Mouse (Mus musculus) myocyte (in vitro differentiated cells): ENCODE measurements around the gene Eef2kmt. TPM values are rescaled to one million over a fixed set of nuclear protein-coding genes. Genes with fewer than 3 reads are reported as not detected.

ENCODE experiments used
- H3K27me3 ChIP-seq: one replicate; pipeline ENCODE4 v1.6.1; 2011; ENCODE audit not compliant: control insufficient read depth, insufficient read depth, insufficient read length
- H3K36me3 ChIP-seq: one replicate; pipeline ENCODE4 v1.6.1; 2011; ENCODE audit not compliant: control insufficient read depth, insufficient read depth
- H3K4me2 ChIP-seq: one replicate; pipeline ENCODE4 v1.6.1; 2011; ENCODE audit warnings: low read depth, control low read depth
- H3K4me3 ChIP-seq: one replicate; pipeline ENCODE4 v1.5.1; 2011; ENCODE audit warnings: mild to moderate bottlenecking, control low read depth, moderate library complexity
- H3K79me2 ChIP-seq: one replicate; pipeline ENCODE4 v1.6.1; 2011; ENCODE audit not compliant: control insufficient read depth, insufficient read depth
- H3ac ChIP-seq: one replicate; pipeline ENCODE4 v1.6.1; 2011; ENCODE audit not compliant: control insufficient read depth, insufficient read length
- CEBPB ChIP-seq: IDR thresholded peaks from 2 replicates; pipeline ENCODE4 v1.6.1; 2011; ENCODE audit warnings: mild to moderate bottlenecking, moderate library complexity; ENCODE audit not compliant: poor library complexity, insufficient read depth, severe bottlenecking
- E2F4 ChIP-seq: IDR thresholded peaks from one replicate; pipeline ENCODE4 v1.6.1; 2011; ENCODE audit warnings: mild to moderate bottlenecking, control low read depth, moderate library complexity; ENCODE audit not compliant: insufficient read depth
- MAX ChIP-seq: IDR thresholded peaks from one replicate; pipeline ENCODE4 v1.6.1; 2011; ENCODE audit warnings: low read depth, mild to moderate bottlenecking, control low read depth
- MYOD1 ChIP-seq, 3 experiments: IDR thresholded peaks; one replicate each; pipeline ENCODE4 v1.6.1; 2011; ENCODE audit warnings: control low read depth in 2 of 3, low read depth in 2 of 3, mild to moderate bottlenecking in 2 of 3, moderate library complexity in 1 of 3; ENCODE audit not compliant: insufficient read length in 2 of 3, control insufficient read depth in 1 of 3
- MYOG ChIP-seq, 3 experiments: IDR thresholded peaks; one replicate each; pipeline ENCODE4 v1.6.1; 2011; ENCODE audit warnings: control low read depth in 2 of 3, low read depth in 2 of 3, mild to moderate bottlenecking in 2 of 3; ENCODE audit not compliant: insufficient read length in 2 of 3, control insufficient read depth in 1 of 3, insufficient read depth in 1 of 3
- POLR2A ChIP-seq: IDR thresholded peaks from one replicate; pipeline ENCODE4 v1.6.1; 2011; ENCODE audit warnings: low read depth, mild to moderate bottlenecking, control low read depth, moderate library complexity; ENCODE audit not compliant: insufficient read length
- POLR2AphosphoS2 ChIP-seq: IDR thresholded peaks from one replicate; pipeline ENCODE4 v1.6.1; 2011; ENCODE audit warnings: low read depth, control low read depth; ENCODE audit not compliant: insufficient read length
- REST ChIP-seq: IDR thresholded peaks from one replicate; pipeline ENCODE4 v1.6.1; 2011; ENCODE audit warnings: mild to moderate bottlenecking, control low read depth, moderate library complexity; ENCODE audit not compliant: insufficient read depth, insufficient read length
- SRF ChIP-seq: IDR thresholded peaks from one replicate; pipeline ENCODE4 v1.6.1; 2011; ENCODE audit warnings: low read depth; ENCODE audit not compliant: control insufficient read depth, insufficient read length
- TCF12 ChIP-seq: IDR thresholded peaks from one replicate; pipeline ENCODE4 v1.6.1; 2011; ENCODE audit warnings: mild to moderate bottlenecking, control low read depth; ENCODE audit not compliant: poor library complexity, insufficient read depth, severe bottlenecking
- TCF3 ChIP-seq: IDR thresholded peaks from one replicate; pipeline ENCODE4 v1.6.1; 2011; ENCODE audit warnings: low read depth, control low read depth; ENCODE audit not compliant: insufficient read length
- USF1 ChIP-seq: IDR thresholded peaks from one replicate; pipeline ENCODE4 v1.6.1; 2011; ENCODE audit warnings: low read depth, mild to moderate bottlenecking, control low read depth, moderate library complexity
- polyA plus RNA-seq: library from polyadenylated mRNA; unstranded; fragments of >200 nt; fragmentation: generic; extraction: Trizol; gene quantifications from one replicate; pipeline ENCODE4 v1.2.1, GENCODE M21; 2012; ENCODE audit warnings: missing spikeins

Eef2kmt gene
- polyA plus RNA-seq, 1 experiment = 21.0 TPM

DNA sequence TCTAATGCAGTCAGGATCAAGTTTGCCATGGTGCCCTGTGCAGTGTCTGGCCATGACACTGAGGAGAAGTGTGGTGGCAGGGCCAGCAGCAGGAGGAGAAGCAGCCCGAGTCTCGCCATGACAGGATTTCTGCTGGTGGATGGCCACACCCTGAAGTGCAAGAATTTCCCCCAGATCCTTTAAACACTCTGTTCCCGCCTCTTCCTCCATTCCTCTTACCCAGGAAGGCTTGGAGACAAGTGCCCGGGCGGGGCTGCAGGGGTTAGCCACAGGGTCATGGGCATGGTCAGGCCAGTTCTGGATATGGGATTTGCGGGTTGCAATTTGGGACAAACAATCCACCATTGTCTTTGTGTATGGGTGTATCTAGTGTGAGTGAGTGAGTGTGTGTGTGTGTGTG, 33.6 kb downstream of the Eef2kmt start, which contains the start of gene AU021092:
AU021092 (minus strand) TSS at position 160 of the 400 bp plus-strand sequence.
- Histone ChIP-seq H3K4me3 (no peak within 1 kb of the TSS), H3K4me2 (peak within 1 kb of the TSS; percentile 36), H3K27me3 (peaks cover 5% of the 10 kb centered on the region), H3K79me2 (no peaks in the 10 kb centered on the region), H3ac (no peak within 1 kb of the TSS), H3K36me3 (no peaks in the 10 kb centered on the region)
- TF ChIP-seq MYOD1 (IDR thresholded peaks at IDR 0.05; ENCODE audit: control insufficient read depth in 1 of 3, insufficient read length in 2 of 3, low read depth in 2 of 3) = no peak

DNA sequence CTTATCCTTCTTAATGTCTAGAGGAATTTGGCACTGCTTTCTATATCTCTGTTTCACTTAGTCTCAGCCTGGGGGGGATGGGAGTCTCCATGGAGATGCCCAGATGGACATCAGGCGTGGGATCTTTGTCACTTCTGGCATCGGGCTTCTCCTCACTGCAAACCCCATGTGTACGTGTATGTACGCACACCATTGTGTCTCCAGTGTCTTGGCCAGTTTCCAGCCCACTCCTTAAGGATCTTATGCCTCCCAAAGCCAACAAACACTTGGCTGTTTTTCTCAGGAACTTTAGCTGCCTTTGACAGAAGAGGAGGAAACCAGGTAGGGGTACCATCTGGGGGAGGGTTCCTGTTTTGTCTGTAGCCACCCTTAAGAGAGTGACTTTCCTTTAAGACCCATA, 34.4 kb downstream of the Eef2kmt start:
- H3K27me3 ChIP-seq = peaks cover 5% of the 10 kb centered on the region

DNA sequence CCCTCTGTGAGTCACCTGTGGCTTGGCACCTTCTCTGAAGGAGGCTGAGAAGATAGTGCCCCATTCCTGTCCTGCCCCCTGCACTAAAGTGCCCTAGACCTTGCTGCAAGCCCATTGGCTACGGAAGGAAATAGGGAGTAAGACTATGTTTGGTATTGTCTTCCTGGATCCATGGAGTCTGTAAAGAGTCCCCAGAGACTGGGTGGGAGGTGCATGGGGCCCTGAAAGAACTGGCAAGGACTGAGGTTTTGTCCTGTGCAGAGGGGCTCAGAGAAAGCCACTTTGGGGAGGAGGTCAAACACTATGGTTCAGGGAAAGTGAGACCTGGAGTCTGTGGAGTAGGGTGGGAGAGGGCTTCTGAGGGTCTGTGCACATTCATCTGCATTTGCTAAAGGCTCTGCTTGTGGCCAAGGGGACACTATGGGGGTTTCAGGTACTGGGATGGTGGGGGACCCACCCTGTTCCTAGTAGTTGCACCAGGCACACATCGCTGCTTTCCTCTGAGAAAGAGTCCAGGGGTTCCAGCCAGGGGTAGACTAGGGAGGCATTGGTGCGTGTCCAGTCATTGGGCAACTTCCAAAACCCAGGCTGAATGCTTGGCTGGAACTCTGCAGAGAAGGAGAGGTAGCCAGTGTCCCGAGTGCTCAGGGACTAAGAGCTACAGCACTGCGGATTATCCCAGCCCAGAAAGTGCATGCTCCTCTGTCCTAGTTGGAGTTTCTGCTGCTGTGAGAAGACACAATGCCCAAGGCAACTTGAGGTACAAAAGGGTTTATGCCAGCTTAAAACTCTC, 38.2 kb downstream of the Eef2kmt start:
- no peaks in the 10 kb centered on the region for H3K79me2 ChIP-seq
- H3ac ChIP-seq = no peak overlapping the region
- H3K4me3 ChIP-seq = no peak overlapping the region
- peaks cover 5% of the 10 kb centered on the region for H3K27me3 ChIP-seq
- no peaks in the 10 kb centered on the region for H3K36me3 ChIP-seq
- no peak for TF ChIP-seq POLR2A
- TF ChIP-seq POLR2AphosphoS2 = no peak
- TF ChIP-seq SRF = no peak
- no peak for TF ChIP-seq USF1
- TF ChIP-seq MYOD1 (IDR thresholded peaks at IDR 0.05; ENCODE audit: control insufficient read depth in 1 of 3, insufficient read length in 2 of 3, low read depth in 2 of 3) = no peak
- no peak for TF ChIP-seq E2F4
- no peak for TF ChIP-seq TCF12
- no peak for TF ChIP-seq CEBPB
- TF ChIP-seq REST = no peak
- TF ChIP-seq MYOG (IDR thresholded peaks at IDR 0.05; ENCODE audit: control insufficient read depth in 1 of 3, insufficient read depth in 1 of 3, insufficient read length in 2 of 3, low read depth in 2 of 3) = no peak
- no peak overlapping the region for H3K4me2 ChIP-seq

More for the DNA sequence above, 34.4 kb downstream of the Eef2kmt start:
- H3K36me3 ChIP-seq = no peaks in the 10 kb centered on the region
- no peaks in the 10 kb centered on the region for H3K79me2 ChIP-seq
- no peak overlapping the region for H3K4me2 ChIP-seq
- TF ChIP-seq REST = no peak
- TF ChIP-seq E2F4 = no peak
- TF ChIP-seq MAX = no peak
- TF ChIP-seq CEBPB = no peak
- no peak for TF ChIP-seq POLR2A
- TF ChIP-seq TCF3 = no peak
- no peak for TF ChIP-seq SRF
- no peak overlapping the region for H3K4me3 ChIP-seq
- no peak overlapping the region for H3ac ChIP-seq

DNA sequence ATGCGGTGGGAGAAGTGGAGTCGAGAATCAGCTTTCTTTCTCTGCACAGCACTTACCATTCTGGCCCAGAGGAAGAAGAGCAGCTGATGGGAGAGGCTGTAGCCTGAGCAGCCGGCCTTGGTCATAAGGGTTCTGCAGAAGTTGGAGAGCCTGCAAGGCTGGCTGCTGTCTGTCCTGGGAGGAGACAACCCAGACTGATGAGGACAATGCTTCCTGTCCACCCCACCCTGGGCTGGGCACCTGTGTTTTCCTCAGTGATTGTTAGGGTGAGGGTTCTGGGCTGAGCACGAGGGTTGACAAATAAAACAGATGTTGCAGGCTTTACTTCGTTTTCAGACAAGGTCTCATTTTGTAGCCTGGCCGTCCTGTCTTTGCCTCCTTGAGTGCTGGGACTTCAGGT, 39.1 kb downstream of the Eef2kmt start:
- H3K36me3 ChIP-seq = no peaks in the 10 kb centered on the region
- H3ac ChIP-seq = no peak overlapping the region
- no peak overlapping the region for H3K4me2 ChIP-seq
- no peak overlapping the region for H3K4me3 ChIP-seq
- H3K27me3 ChIP-seq = peaks cover 5% of the 10 kb centered on the region
- TF ChIP-seq TCF12 = no peak
- no peak for TF ChIP-seq E2F4
- TF ChIP-seq MAX = no peak
- no peak for TF ChIP-seq POLR2A
- TF ChIP-seq CEBPB = no peak
- TF ChIP-seq MYOG (IDR thresholded peaks at IDR 0.05; ENCODE audit: control insufficient read depth in 1 of 3, insufficient read depth in 1 of 3, insufficient read length in 2 of 3, low read depth in 2 of 3) = no peak
- TF ChIP-seq SRF = no peak
- TF ChIP-seq POLR2AphosphoS2 = no peak
- no peak for TF ChIP-seq TCF3
- TF ChIP-seq MYOD1 (IDR thresholded peaks at IDR 0.05; ENCODE audit: control insufficient read depth in 1 of 3, insufficient read length in 2 of 3, low read depth in 2 of 3) = no peak
- TF ChIP-seq REST = no peak
- no peak for TF ChIP-seq USF1
- no peaks in the 10 kb centered on the region for H3K79me2 ChIP-seq

DNA sequence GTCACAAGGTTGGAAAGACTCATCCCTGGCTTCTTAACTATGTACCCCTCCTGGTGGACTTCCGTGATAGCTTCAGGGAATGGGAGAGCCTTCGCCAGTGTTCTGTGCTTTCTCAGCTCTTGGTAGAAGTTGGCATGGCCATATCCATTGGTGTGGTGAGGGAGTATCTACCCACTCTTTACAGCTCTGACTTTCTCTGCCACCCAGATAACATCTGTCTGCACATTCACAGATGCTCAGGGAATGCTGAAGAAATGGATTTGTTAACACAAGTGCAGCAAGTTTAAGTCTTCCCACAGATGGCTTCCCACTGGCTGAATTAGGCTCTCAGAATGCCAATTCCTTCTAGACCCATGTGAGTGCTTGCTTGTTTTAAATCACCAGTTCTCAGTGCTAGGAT, 41.7 kb downstream of the Eef2kmt start:
- Histone ChIP-seq H3K36me3 (no peaks in the 10 kb centered on the region), H3K27me3 (no peaks in the 10 kb centered on the region), H3K4me2 (no peak overlapping the region), H3ac (no peak overlapping the region), H3K79me2 (no peaks in the 10 kb centered on the region), H3K4me3 (no peak overlapping the region)
- TF ChIP-seq USF1 (no peak), TCF12 (no peak), REST (no peak), CEBPB (no peak), MAX (no peak), E2F4 (no peak), MYOD1 (IDR thresholded peaks at IDR 0.05; ENCODE audit: control insufficient read depth in 1 of 3, insufficient read length in 2 of 3, low read depth in 2 of 3) (no peak), SRF (no peak), MYOG (IDR thresholded peaks at IDR 0.05; ENCODE audit: control insufficient read depth in 1 of 3, insufficient read depth in 1 of 3, insufficient read length in 2 of 3, low read depth in 2 of 3) (no peak), POLR2AphosphoS2 (no peak), POLR2A (no peak), TCF3 (no peak)
